ENCODE assay signal across 13 mouse cellular contexts in the genomic region with DNA sequence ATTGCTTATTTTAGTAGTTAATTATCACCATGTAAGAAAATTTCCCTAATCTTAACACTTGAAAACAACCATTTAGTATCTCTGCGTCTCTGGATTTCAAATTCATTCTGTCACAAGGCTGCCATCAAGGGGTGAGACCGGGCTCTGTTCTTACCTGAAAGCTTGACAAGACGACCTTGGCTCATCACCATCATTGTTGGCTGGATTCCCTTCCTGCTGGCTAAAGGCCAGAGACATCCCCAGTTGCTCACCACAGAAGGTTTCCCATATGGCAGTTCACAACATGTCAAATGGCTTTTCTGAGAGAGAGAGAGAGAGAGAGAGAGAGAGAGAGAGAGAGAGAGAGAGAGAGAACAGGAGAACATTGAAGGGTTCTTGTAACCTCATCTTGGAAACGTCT. TPM values are rescaled to one million over a fixed set of nuclear protein-coding genes. Genes with fewer than 3 reads are reported as not detected.
A peak's percentile ranks its signal among the peaks of the same experiment; 100 is the strongest.
DNase-seq lines count a peak whose midpoint lies in the region.
"Had no signal": no experiment of that assay in that cellular context is flagged by ENCODE, and none has a peak within 500 bp of the region (broad histone marks: within the 10 kb centered on the region; RNA-seq: fewer than 3 reads in every experiment).

No protein-coding gene starts in this region.

- DNase-seq in adrenal gland, postnatal 25 days: peak; percentile 47
- DNase-seq in adrenal gland, adult 18-20 months (ENCODE audit: low spot score in 2 of 2): no peak
- peak; percentile 39 for DNase-seq in kidney, postnatal 14 days
- DNase-seq in kidney, postnatal 10 days: no peak
- DNase-seq in cerebellum, adult 18-20 months: peak; percentile 94 to 98
- DNase-seq in cerebellum, postnatal 4 days (ENCODE audit: low spot score in 2 of 2): peak; percentile 53 to 92
- DNase-seq in layer of hippocampus, postnatal 36 days: no peak
- no peak for DNase-seq in neural tube, embryonic 10.5 days (ENCODE audit: extremely low spot score, low spot score)
- DNase-seq: kidney, postnatal 4 days; liver, embryonic 13.5 days; right cerebral cortex, adult 18-20 months; spleen, adult 18-20 months; thymus, postnatal 36 days had no signal

RNA-seq across cellular contexts. Expression of a gene that starts 11.9 kb away (rescaled TPM):
- total RNA-seq in adrenal gland, postnatal 25 days (2021): 20.3 and 22.9 TPM in 2 replicates
- total RNA-seq in adrenal gland, adult 18-20 months (2021): 10 to 100 TPM; 20.5 to 33.3 TPM
- total RNA-seq in layer of hippocampus, postnatal 36 days (2021): 10 to 100 TPM; 29.2 to 31.0 TPM

RNA-seq across cellular contexts. Expression of a gene that starts 14.9 kb away (rescaled TPM):
- total RNA-seq in adrenal gland, postnatal 25 days (2021): 47.3 and 57.8 TPM in 2 replicates
- 10 to 100 TPM; 35.7 to 48.1 TPM for total RNA-seq in adrenal gland, adult 18-20 months (2021)
- 10 to 100 TPM; 21.7 to 22.9 TPM for total RNA-seq in layer of hippocampus, postnatal 36 days (2021)

Comparison
In these comparisons a context has a peak if more than half of its experiments do, and no peak if none do; other contexts are left out.
1. DNase-seq: peak in adrenal gland, postnatal 25 days (single experiment), kidney, postnatal 14 days (single experiment), cerebellum, adult 18-20 months (2 of 2) and cerebellum, postnatal 4 days (2 of 2); none in adrenal gland, adult 18-20 months (0 of 2), kidney, postnatal 10 days (single experiment), layer of hippocampus, postnatal 36 days (0 of 2) and neural tube, embryonic 10.5 days (single experiment).